Mouse (Mus musculus) kidney, adult 2 months (tissue): ENCODE data around the gene Metap1d. TPM values are rescaled to one million over a fixed set of nuclear protein-coding genes. Genes with fewer than 3 reads are reported as not detected.

Experiments used
- DNase-seq: peaks from one replicate; pipeline ENCODE4 v3.0.0; 2021
- H3K27ac ChIP-seq: fragments of 200-500 bp; 2 replicates; pipeline ENCODE4 v1.5.1; 2012; ENCODE audit warnings: low read depth, low read length, control low read depth, inconsistent platforms; ENCODE audit not compliant: insufficient read depth
- H3K27me3 ChIP-seq: fragments of 200-500 bp; replicated peaks from 2 replicates; pipeline ENCODE4 v1.6.1; 2012; ENCODE audit warnings: mild to moderate bottlenecking, moderate library complexity, low read length, inconsistent platforms; ENCODE audit not compliant: control insufficient read depth, insufficient read depth
- H3K36me3 ChIP-seq: fragments of 200-500 bp; 2 replicates; pipeline ENCODE4 v1.6.1; 2012; ENCODE audit warnings: mild to moderate bottlenecking, moderate library complexity, low read length, inconsistent platforms; ENCODE audit not compliant: control insufficient read depth, insufficient read depth
- H3K4me1 ChIP-seq: fragments of 200-500 bp; 2 replicates; pipeline ENCODE4 v1.6.1; 2011; ENCODE audit warnings: low read length; ENCODE audit not compliant: control insufficient read depth, insufficient read depth
- H3K4me3 ChIP-seq: fragments of 200-500 bp; 2 replicates; pipeline ENCODE4 v1.5.1; 2011; ENCODE audit warnings: mild to moderate bottlenecking, low read depth, low read length, control low read depth; ENCODE audit not compliant: insufficient read depth
- CTCF ChIP-seq: fragments of 200-500 bp; conservative IDR thresholded peaks from 2 replicates; pipeline ENCODE4 v1.5.1; 2011; ENCODE audit warnings: low read depth, mild to moderate bottlenecking, control low read depth, low read length, moderate library complexity, mixed read lengths; ENCODE audit not compliant: insufficient read depth, insufficient read length
- POLR2A ChIP-seq: fragments of 200-500 bp; IDR thresholded peaks from one replicate; pipeline ENCODE4 v1.6.1; 2011; ENCODE audit warnings: low read depth, low read length, control low read depth
- WGBS: fragments of 180-500 bp; shearing (Covaris S2); methylation state at CpG from one replicate; pipeline ENCODE4 v1.1.7; 2018; 5-methylcytosine and 5-hydroxymethylcytosine counted together
- polyA plus RNA-seq: library from polyadenylated mRNA; depleted of rRNA; stranded (reverse); fragments of >200 nt; gene quantifications from 2 replicates; pipeline ENCODE4 v1.2.3, GENCODE M21; 2012

Gene Metap1d
- polyA plus RNA-seq, 1 experiment = 34.6 TPM

DNA sequence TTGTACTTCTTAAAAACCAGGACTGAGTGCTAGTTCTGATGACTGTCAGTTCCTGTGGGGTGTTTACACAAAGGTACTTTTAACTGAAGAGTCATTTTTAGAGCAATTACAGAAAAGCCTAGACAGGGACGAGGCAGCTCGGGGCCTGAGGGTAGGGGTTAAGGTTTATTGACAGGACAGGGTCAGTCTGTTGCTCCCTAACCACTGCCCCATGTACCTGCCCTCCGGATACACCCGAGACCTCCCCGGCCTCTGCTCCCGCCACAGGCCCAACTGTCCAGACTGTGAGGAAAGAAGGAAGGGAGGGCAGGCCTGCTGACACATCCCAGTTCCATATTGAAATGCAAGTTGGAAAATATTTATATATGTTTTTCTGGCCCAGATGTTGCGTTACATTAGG, 20.8 kb downstream of the Metap1d start:
- TF ChIP-seq CTCF = no peak
- DNase-seq = no peak
- no peaks in the 10 kb centered on the region for H3K4me1 ChIP-seq
- whole genome bisulfite sequencing = 66% methylated on average over 7 of the region's 7 CpGs
- no peaks in the 10 kb centered on the region for H3K27me3 ChIP-seq
- no peak overlapping the region for H3K4me3 ChIP-seq
- no peak overlapping the region for H3K27ac ChIP-seq
- H3K36me3 ChIP-seq = no peaks in the 10 kb centered on the region

DNA sequence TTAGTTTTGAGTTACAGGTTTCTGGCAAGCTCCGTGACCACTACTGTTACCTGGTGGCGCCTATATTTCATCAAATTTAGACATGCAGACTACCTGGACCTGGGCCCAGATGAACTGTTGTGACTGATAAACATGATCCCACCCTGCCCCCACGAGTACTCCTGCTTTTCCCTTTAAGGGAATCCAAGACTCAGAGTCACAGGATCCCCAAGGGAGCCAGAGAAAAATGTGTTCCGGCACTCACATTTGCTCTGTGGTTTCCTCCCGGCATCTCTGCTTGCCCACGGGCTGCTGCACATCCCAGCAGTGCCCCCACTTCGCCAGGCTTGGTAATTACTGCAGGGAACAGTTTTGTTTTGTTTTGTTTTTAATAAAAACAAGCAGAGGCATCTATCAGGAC, 21.3 kb downstream of the Metap1d start:
- peak; percentile 40 for DNase-seq
- TF ChIP-seq CTCF (no peak), POLR2A (no peak)
- WGBS = 52% methylated on average over 7 of the region's 7 CpGs
- Histone ChIP-seq H3K4me1 (no peaks in the 10 kb centered on the region), H3K27me3 (no peaks in the 10 kb centered on the region), H3K36me3 (no peaks in the 10 kb centered on the region), H3K27ac (no peak overlapping the region), H3K4me3 (no peak overlapping the region)

DNA sequence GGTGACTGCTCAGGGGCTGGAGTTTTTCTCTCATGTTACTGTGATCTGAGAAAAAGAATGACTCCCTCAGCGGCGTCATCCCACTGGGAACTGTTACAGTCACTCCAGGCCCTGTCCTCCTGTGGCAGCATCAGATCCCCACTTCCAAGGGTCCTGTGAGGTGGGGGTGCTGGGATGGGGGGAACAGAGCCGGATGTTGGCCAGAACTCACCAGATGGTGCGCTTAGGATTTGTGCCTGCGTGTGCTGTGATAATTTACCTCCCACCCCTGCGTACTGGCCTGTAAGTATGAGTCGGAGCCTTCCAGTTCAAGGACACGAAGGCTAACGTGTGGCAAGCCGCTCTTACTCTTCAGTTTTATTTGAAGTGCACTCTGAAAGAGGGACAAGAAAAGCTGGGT, 22.2 kb downstream of the Metap1d start:
- no peaks in the 10 kb centered on the region for H3K27me3 ChIP-seq
- H3K27ac ChIP-seq = no peak overlapping the region
- TF ChIP-seq POLR2A (no peak), CTCF (no peak)
- no peaks in the 10 kb centered on the region for H3K4me1 ChIP-seq
- no peak overlapping the region for H3K4me3 ChIP-seq
- DNase-seq = no peak
- no peaks in the 10 kb centered on the region for H3K36me3 ChIP-seq
- WGBS = 88% methylated on average over 10 of the region's 10 CpGs

DNA sequence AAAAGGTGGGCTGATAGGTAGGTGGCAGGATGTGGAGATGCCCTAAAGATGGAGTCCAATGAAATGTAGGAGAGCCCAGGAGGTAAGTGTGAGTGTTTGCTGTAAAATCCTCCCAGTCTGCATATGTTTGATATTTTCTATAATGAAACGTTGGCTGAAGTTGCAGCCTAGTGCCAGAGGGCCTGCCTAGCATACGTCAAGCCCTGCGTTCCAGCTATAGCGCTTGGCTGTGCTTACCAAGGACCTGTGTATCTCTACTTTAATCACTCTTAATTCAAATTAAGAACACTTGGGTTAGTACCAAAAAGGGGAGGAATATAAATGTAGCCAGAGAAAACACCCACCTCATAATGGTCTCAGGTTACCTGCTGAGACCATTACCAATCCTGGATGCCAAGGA, 22.7 kb downstream of the Metap1d start:
- Histone ChIP-seq H3K27ac (no peak overlapping the region), H3K36me3 (no peaks in the 10 kb centered on the region), H3K4me3 (no peak overlapping the region), H3K27me3 (no peaks in the 10 kb centered on the region), H3K4me1 (no peaks in the 10 kb centered on the region)
- WGBS = 87% methylated on average over 4 of the region's 4 CpGs
- DNase-seq = no peak
- TF ChIP-seq POLR2A (no peak), CTCF (no peak)

DNA sequence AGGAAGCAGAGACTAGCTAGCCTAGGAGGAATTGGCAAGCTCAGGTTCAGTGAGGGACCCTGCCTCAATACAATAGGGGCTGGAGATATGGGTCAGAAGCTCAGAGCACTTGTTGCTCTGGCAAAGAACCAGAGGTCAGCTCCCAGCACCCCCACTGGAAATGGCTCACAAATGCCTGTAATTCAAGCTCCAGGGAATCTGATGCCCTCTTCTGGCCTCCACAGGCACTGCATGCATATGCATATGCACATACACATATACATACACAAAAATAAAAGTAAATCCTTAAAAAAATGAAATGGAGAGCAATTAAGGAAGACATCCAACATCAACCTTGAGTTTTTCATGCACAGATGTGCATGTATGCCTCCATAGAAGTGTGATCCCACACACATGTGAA, 24.7 kb downstream of the Metap1d start:
- H3K4me3 ChIP-seq = no peak overlapping the region
- no peaks in the 10 kb centered on the region for H3K4me1 ChIP-seq
- no peaks in the 10 kb centered on the region for H3K36me3 ChIP-seq
- TF ChIP-seq POLR2A (no peak), CTCF (0 out of 2 replicates have a peak, but pooled peaks have one; percentile 16)
- DNase-seq = no peak
- no peak overlapping the region for H3K27ac ChIP-seq
- H3K27me3 ChIP-seq = no peaks in the 10 kb centered on the region

DNA sequence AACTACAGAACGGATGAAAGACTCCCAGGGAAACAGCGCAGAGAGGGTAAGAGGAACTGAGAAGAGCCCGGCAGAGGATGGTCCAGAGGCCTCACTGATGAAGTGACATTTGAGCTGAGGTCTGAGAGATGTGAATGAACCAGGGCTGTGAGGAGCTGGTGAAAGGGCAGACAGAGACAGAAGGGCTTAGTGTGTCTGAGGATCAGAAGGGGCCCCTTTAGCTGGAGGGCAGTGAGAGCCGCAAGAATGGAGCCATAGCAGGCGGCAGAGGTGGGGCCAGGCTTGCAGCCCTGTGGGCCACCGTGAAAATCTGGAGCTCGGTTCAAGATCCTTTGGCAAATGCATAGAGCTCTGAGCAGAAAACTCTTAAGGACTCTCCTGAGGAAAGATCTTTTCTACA, 26.8 kb downstream of the Metap1d start:
- no peak for DNase-seq
- WGBS = 61% methylated on average over 7 of the region's 7 CpGs

DNA sequence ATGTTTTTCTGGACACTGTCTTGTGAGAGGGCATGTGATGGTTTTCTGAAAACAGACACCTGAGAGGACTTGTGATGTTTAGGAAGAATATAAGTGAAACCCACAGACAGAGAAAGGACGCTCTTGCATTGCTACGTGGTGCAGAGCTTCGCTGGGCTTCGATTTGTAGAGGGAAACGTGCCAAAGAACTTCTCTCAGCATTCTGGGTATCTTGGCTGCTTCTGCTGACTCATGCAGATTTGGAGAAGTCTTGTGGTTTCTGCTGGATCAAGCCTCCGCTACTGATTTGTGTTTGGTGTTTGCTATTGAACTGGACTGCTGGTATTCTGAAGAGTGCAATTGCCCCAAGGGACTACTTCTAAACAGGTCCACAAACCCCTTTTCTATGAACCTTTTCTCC, 28.7 kb downstream of the Metap1d start:
- H3K4me3 ChIP-seq = no peak overlapping the region
- H3K27ac ChIP-seq = no peak overlapping the region
- no peaks in the 10 kb centered on the region for H3K4me1 ChIP-seq
- no peaks in the 10 kb centered on the region for H3K27me3 ChIP-seq
- WGBS = 85% methylated on average over 6 of the region's 6 CpGs
- no peak for TF ChIP-seq POLR2A
- no peak for TF ChIP-seq CTCF
- no peaks in the 10 kb centered on the region for H3K36me3 ChIP-seq
- DNase-seq = no peak

More for the DNA sequence above, 26.8 kb downstream of the Metap1d start:
- Histone ChIP-seq H3K27me3 (no peaks in the 10 kb centered on the region), H3K4me3 (no peak overlapping the region), H3K36me3 (no peaks in the 10 kb centered on the region), H3K4me1 (no peaks in the 10 kb centered on the region), H3K27ac (no peak overlapping the region)
- no peak for TF ChIP-seq POLR2A
- no peak for TF ChIP-seq CTCF
